Mouse (Mus musculus) brain, embryonic 14.5 days (tissue): ENCODE data around the gene Gak.

ENCODE experiments used
- CTCF ChIP-seq: fragments of 200-500 bp; IDR thresholded peaks from 2 replicates; pipeline ENCODE4 v1.5.1; 2012; ENCODE audit warnings: inconsistent platforms, mild to moderate bottlenecking, moderate library complexity, borderline replicate concordance; ENCODE audit not compliant: insufficient read depth, insufficient read length; ENCODE audit errors: extremely low read depth
- POLR2A ChIP-seq: fragments of 200-500 bp; IDR thresholded peaks from 2 replicates; pipeline ENCODE4 v1.6.1; 2012; ENCODE audit warnings: mild to moderate bottlenecking, inconsistent platforms, borderline replicate concordance; ENCODE audit not compliant: poor library complexity, insufficient read depth, insufficient read length, severe bottlenecking; ENCODE audit errors: extremely low read depth

- TF ChIP-seq POLR2A (no peak), CTCF (no peak)
These were observed 19.1 kb downstream of the Gak start for GRCm38 (mm10) chr5:108610426-108610825.
